Mouse (Mus musculus) gonadal fat pad, adult 2 months (tissue): ENCODE data around the gene Phldb3. TPM values are rescaled to one million over a fixed set of nuclear protein-coding genes. Genes with fewer than 3 reads are reported as not detected.
"Not testable (repeated sequence)": the region's sequence is repeated elsewhere in the genome, so short reads cannot be mapped to it uniquely, and the experiment has no call there.

Experiments
- DNase-seq: peaks from one replicate; pipeline ENCODE4 v3.0.0-alpha.2; 2012; ENCODE audit warnings: low read depth
- polyA plus RNA-seq: library from polyadenylated mRNA; depleted of rRNA; stranded (reverse); fragments of >200 nt; gene quantifications from 2 replicates; pipeline ENCODE4 v1.2.3, GENCODE M21; 2012

The Phldb3 gene
- polyA plus RNA-seq, 1 experiment = 2.4 TPM

- no peak for DNase-seq
These were observed 16.2 kb upstream of the Phldb3 start for GRCm38 (mm10) chr7:24594309-24594803.

- DNase-seq = no peak
These were observed 15.1 kb upstream of the Phldb3 start for GRCm38 (mm10) chr7:24595464-24595863.

- no peak for DNase-seq
These were observed 12.4 kb upstream of the Phldb3 start for GRCm38 (mm10) chr7:24598121-24598520.

- peak; percentile 78 for DNase-seq
These were observed 11.1 kb upstream of the Phldb3 start for GRCm38 (mm10) chr7:24599211-24600067.

- DNase-seq = no peak
These were observed 9.5 kb upstream of the Phldb3 start for GRCm38 (mm10) chr7:24600941-24601597.

- DNase-seq = no peak
These were observed 5.0 kb upstream of the Phldb3 start for GRCm38 (mm10) chr7:24605561-24605960.

- DNase-seq = no peak
These were observed 4.5 kb upstream of the Phldb3 start for GRCm38 (mm10) chr7:24606046-24606445.

DNA sequence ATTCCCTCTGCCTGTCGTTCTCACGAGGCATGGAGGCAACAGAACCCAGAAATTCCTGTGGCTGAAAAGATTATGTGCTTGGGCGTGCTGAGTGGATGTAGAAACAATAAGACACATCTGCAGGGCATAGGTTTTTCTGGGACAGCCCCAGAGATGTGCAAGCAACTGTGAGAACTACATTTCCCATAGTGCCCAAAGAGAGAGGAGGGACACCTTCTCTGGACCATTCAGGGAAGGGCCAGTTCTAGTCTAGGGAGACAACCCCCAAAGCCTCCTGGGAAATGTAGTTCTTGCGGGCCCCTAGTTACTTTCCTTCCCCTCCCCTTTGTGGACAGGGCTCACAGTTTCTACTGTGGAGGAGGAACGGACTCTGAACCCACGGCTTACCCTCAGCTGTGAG, 2.5 kb upstream of the Phldb3 start:
- DNase-seq = peak; percentile 64

- no peak for DNase-seq
These were observed 2.0 kb upstream of the Phldb3 start for GRCm38 (mm10) chr7:24608561-24608960.

- no peak for DNase-seq
These were observed 424 bp downstream of the Phldb3 start for GRCm38 (mm10) chr7:24610879-24611494.

GRCm38 (mm10) chr7:24611709-24612108, 1.1 kb downstream of the Phldb3 start:
- DNase-seq = no peak

GRCm38 (mm10) chr7:24612308-24612910, 1.8 kb downstream of the Phldb3 start:
- no peak for DNase-seq

DNA sequence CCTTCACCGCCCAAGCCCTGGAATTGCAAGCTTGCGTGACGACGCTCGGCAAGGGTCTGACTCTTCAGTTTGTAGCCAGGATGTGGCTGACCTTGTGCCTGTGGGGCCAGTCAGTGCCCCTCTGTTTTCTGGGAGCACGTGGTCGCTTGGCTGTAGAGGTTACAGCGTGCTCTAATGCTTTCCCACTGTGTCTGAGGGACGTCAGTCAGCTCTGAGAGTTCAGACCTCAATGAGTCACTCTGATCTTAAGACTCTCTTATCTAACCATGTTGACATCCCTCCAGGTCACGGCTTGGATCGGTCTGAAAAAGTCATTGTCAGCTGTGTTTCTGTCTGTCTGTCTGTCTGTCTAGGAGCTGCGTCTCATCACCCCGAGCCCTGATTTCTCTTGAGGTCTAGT, 4.3 kb downstream of the Phldb3 start:
- DNase-seq = no peak

GRCm38 (mm10) chr7:24617763-24618162, 7.2 kb downstream of the Phldb3 start:
- DNase-seq = no peak

GRCm38 (mm10) chr7:24618374-24618773, 7.8 kb downstream of the Phldb3 start:
- not testable (repeated sequence) for DNase-seq

- DNase-seq = no peak
These were observed 9.3 kb downstream of the Phldb3 start for GRCm38 (mm10) chr7:24619671-24620397.

GRCm38 (mm10) chr7:24621193-24621592, 10.6 kb downstream of the Phldb3 start:
- no peak for DNase-seq

- DNase-seq = no peak
These were observed 12.4 kb downstream of the Phldb3 start for GRCm38 (mm10) chr7:24622967-24623366.

- no peak for DNase-seq
These were observed 18.4 kb downstream of the Phldb3 start for GRCm38 (mm10) chr7:24628685-24629610.

GRCm38 (mm10) chr7:24629672-24630071, 19.1 kb downstream of the Phldb3 start:
- no peak for DNase-seq
